Mouse (Mus musculus): ENCODE measurements around the gene Gpc6.

Gene Gpc6

DNA sequence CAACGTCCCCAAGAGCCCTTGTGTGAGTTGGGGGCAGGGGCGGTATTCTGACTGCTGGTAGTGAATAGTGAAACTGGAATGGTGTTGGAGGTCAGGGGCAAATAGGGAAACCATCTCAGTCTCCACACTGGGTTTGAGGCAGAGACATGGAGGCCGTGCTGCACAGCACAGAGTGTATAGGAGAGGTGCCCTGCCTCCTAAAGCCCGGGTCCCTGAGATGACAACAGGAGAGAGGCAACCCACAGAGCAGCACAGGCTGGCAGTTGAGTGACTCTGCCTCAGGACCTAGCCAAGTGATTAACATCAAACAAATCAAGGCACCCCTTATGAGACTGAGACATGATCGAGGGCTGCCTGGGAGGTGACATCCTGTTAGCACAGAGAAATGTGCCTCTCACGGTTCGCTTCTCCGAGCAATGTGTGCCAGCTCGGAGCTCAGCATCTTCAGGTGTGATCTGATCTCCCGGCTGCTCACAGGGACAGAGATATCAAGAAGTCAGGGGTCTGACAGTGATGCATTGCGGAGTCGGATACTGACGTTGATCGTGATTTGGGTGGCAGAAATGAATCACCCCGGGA, 860.5 kb downstream of the Gpc6 start:
- in situ Hi-C loops (cut with MboI, MseI), result no loop called here

GRCm38 (mm10) chr14:117786647-117787046, 861.5 kb downstream of the Gpc6 start:
- in situ Hi-C loops (cut with MboI, MseI), result no loop called here

GRCm38 (mm10) chr14:117794874-117795273, 869.8 kb downstream of the Gpc6 start:
- in situ Hi-C loops (cut with MboI, MseI), result no loop called here

GRCm38 (mm10) chr14:117796661-117797060, 871.5 kb downstream of the Gpc6 start:
- in situ Hi-C loops (cut with MboI, MseI), result no loop called here

- in situ Hi-C loops (cut with MboI, MseI), result no loop called here
Observed at GRCm38 (mm10) chr14:117800399-117800798, 875.3 kb downstream of the Gpc6 start.

GRCm38 (mm10) chr14:117807846-117808245, 882.7 kb downstream of the Gpc6 start:
- in situ Hi-C loops (cut with MboI, MseI), result no loop called here

DNA sequence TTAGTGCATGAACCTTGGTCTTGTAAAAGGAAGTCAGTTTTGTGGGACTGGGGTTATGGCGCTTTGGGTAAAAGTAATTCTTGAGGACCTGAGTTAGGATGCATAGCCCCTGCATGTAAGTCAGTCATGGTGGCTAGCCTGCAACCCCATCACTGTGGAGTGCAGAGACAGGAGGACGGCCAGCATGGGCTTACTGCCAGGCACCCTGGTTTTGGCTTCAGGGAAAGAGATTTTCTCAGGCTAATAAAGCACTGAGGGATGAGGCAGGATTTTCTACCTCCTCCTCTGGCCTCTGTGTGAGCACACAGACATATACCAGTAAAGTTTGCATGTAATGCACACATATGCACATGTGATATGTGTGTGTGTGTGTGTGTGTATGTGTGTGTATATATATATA, 883.2 kb downstream of the Gpc6 start:
- in situ Hi-C loops (cut with MboI, MseI), result no loop called here

- in situ Hi-C loops (cut with MboI, MseI), result no loop called here
Observed at GRCm38 (mm10) chr14:117810321-117811270, 885.5 kb downstream of the Gpc6 start.

DNA sequence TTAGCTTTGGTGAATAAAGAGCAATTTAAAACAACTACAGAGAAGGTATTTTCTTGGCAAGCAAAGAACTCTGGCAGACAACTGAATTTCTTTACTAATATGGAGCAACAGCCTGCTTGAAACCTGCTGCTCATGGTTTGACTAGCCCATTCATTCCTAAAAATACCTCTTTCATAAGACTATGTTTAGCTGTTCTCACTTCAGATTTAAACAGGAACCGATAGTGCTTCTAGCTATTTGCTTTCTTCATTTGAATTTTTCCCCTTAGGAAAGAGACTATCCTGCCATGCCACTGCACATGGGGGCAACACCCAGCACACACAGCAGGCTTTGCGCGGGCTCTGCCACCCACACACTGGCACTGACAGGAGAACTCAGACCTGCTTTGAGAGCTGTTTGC, 888.4 kb downstream of the Gpc6 start:
- in situ Hi-C loops (cut with MboI, MseI), result no loop called here

GRCm38 (mm10) chr14:117816008-117816407, 890.9 kb downstream of the Gpc6 start:
- in situ Hi-C loops (cut with MboI, MseI), result no loop called here

DNA sequence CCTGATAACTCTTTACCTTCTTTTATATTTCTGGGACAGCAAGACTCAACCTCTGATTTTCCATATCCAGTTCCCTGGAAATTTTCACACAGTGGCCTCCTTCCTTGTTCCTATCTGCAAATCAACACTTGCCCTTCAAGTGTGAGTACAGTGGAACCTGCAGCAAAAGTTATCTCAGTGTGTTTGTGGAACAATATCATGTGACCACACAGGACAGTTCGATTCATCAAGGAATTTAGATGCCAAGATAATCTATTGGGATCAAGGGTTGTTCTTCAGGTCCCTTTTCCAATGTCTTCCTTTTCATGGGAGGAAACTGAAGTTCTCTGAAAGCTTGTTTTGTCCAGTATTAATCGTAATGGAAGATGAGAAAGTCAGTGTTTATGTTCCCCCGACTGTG, 891.6 kb downstream of the Gpc6 start:
- in situ Hi-C loops (cut with MboI, MseI), result no loop called here

GRCm38 (mm10) chr14:117817196-117817595, 892.1 kb downstream of the Gpc6 start:
- in situ Hi-C loops (cut with MboI, MseI), result no loop called here

- in situ Hi-C loops (cut with MboI, MseI), result no loop called here
Observed at GRCm38 (mm10) chr14:117824491-117824890, 899.4 kb downstream of the Gpc6 start.

GRCm38 (mm10) chr14:117826294-117827046, 901.4 kb downstream of the Gpc6 start:
- in situ Hi-C loops (cut with MboI, MseI), result no loop called here

DNA sequence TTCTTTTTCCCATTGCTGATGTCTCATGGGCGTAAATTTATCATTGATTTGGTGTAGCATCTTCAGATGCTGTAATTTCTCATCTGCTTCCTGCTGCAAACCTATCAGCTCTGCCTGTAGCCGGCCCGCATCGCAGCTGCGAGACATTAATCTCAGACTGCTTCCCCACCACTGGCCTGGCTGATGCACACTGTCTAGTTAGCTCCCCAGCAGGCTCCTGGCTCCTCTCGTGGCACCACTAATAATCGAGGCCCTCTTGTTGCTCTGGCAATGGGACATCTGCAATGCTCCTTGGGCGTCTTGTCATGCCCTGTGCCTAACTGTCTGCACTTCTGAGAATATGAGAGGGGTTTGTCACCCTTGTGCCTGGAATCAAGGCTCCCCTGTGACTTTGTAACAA, 906.2 kb downstream of the Gpc6 start:
- in situ Hi-C loops (cut with MboI, MseI), result no loop called here

DNA sequence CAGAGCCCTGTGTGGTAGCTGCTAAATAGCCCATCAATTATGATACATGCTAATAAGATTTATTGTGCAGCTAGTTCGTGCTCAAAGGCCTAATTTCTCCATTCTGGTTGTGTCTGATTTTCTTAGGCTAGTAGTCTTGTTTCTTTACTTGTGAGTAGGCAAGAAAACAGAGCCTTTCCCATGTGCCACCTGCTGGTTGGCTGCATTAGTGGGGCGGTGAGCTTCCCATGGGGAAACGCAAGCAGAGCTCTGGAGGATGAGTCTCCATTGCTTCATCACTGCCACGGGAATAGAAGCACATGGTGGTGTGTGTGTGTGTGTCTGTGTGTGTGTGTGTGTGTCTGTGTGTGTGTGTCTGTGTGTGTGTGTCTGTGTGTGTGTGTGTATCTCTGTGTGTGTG, 906.6 kb downstream of the Gpc6 start:
- in situ Hi-C loops (cut with MboI, MseI), result no loop called here

DNA sequence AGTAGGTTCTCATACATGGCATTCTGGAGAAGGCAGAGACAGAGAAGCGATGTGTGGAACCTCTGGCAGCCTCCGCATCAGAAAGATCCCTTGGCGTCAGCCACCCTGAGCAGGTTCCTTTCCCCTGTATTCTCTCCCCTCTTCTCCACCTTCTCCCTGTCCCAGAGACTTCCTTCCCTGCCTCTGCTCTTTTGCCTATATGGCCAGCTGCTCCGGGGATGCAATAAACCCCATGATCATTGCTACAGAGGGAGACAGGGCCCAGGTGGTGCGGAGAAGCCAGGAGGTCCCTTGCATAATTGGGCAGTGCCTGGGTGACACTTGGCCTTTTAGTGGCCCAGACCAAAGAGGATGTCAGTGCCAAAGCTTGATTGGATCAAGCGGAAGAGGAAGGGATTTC, 910.4 kb downstream of the Gpc6 start:
- in situ Hi-C loops (cut with MboI, MseI), result no loop called here

GRCm38 (mm10) chr14:117837021-117837420, 911.9 kb downstream of the Gpc6 start:
- in situ Hi-C loops (cut with MboI, MseI), result no loop called here

DNA sequence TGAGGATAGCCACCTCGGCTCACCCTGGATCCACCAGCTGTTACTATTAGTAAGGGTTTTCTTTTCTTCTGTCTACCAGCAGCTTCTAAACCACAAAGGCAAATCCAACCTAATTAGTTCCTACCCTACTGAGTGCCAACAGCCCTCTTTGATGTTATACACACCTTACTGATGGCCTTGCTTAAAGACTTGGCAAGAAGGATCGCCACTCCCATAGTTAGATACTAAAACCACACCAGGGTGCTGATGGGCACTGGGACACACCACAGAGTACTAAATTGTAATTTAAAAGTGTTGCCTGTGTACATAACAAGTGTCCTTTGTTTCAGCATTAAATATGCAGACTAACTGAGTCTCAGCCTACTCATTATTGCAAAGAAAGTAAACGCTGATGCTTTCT, 912.6 kb downstream of the Gpc6 start:
- in situ Hi-C loops (cut with MboI, MseI), result no loop called here

GRCm38 (mm10) chr14:117841211-117841610, 916.1 kb downstream of the Gpc6 start:
- in situ Hi-C loops (cut with MboI, MseI), result no loop called here

DNA sequence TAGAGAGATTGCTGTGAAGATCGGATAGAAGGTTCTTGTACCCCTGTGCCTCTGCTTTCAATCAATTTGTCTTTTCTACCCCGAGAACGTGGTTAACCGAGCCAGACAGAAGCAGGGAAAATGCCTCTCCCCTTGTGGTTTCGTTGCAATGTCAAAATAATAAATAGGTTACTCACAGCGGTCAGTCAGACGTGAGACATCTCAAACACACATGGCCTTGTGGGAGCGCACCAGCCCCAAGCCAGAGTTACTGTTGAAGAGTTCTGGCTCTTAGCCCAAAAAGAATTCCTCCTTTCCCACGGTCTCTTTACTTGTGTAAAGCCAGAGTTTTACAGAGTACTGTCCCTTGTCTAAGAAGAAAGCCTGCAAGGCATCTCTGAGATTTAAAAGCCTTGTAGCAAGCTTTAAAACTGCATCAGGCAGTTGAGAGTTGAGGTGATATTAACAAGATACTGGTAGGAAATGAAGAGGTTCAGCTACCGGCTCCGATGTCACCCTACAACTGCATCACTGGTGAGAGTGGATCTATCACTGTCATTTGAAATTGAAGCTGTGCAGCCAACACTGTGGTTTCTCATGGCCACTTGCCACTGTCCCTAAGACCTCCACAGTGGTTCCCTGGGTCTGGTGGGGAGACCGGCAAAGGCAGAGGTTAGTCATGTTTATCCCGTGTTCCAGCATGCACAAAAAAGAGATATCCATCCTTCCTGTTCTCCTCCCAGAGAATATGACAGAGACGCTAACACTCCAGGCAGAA, 916.9 kb downstream of the Gpc6 start:
- in situ Hi-C loops (cut with MboI, MseI), result no loop called here

Measured in regulatory T cell (primary cell).